Mouse (Mus musculus) hindbrain, embryonic 11.5 days (tissue): ENCODE results near the gene Tnfrsf22. TPM values are rescaled to one million over a fixed set of nuclear protein-coding genes. Genes with fewer than 3 reads are reported as not detected.

Experiments used
- ATAC-seq: fragments of 200-750 bp; cut with Nextera tagmentation; 2 replicates; pipeline ENCODE4 v1.8.0; 2017; ENCODE audit warnings: mild to moderate bottlenecking, moderate TSS enrichment, moderate library complexity; ENCODE audit not compliant: low FRiP score
- DNase-seq: peaks from one replicate; pipeline ENCODE4 v3.0.0-alpha.2; 2015; ENCODE audit warnings: low spot score
- H3K27ac ChIP-seq: fragments of 300-500 bp; sonication (generic); 2 replicates; pipeline ENCODE4 v1.5.1; 2014; ENCODE audit warnings: mild to moderate bottlenecking, low read depth, low read length
- H3K27me3 ChIP-seq: fragments of 300-500 bp; sonication (generic); 2 replicates; pipeline ENCODE4 v1.6.1; 2014; ENCODE audit warnings: mild to moderate bottlenecking, low read length, moderate library complexity, mixed read lengths; ENCODE audit not compliant: control insufficient read depth, insufficient read depth
- H3K36me3 ChIP-seq: fragments of 300-500 bp; sonication (generic); 2 replicates; pipeline ENCODE4 v1.6.1; 2014; ENCODE audit warnings: mild to moderate bottlenecking, low read length, moderate library complexity, mixed read lengths; ENCODE audit not compliant: control insufficient read depth, insufficient read depth
- H3K4me1 ChIP-seq: fragments of 300-500 bp; sonication (generic); replicated peaks from 2 replicates; pipeline ENCODE4 v1.6.1; 2014; ENCODE audit warnings: low read length, mixed read lengths; ENCODE audit not compliant: control insufficient read depth, insufficient read depth
- H3K4me2 ChIP-seq: fragments of 300-500 bp; sonication (generic); replicated peaks from 2 replicates; pipeline ENCODE4 v1.6.1; 2014; ENCODE audit warnings: mild to moderate bottlenecking, low read depth, low read length
- H3K4me3 ChIP-seq: fragments of 300-500 bp; sonication (generic); 2 replicates; pipeline ENCODE4 v1.5.1; 2014; ENCODE audit warnings: low read depth, low read length
- H3K9ac ChIP-seq: fragments of 300-500 bp; sonication (generic); 2 replicates; pipeline ENCODE4 v1.6.1; 2014; ENCODE audit warnings: low read depth, low read length
- H3K9me3 ChIP-seq: fragments of 300-500 bp; sonication (generic); 2 replicates; pipeline ENCODE4 v1.6.1; 2016; ENCODE audit warnings: low read length; ENCODE audit not compliant: control insufficient read depth
- WGBS: fragments of 180-500 bp; shearing (Covaris S2); extraction: QIAGEN DNeasy Blood & Tissue Kit; methylation state at CpG from one replicate; pipeline ENCODE4 v1.1.7; 2014; 5-methylcytosine and 5-hydroxymethylcytosine counted together
- polyA plus RNA-seq: library from polyadenylated mRNA; unstranded; fragments of >200 nt; fragmentation: Nextera tagmentation; extraction: Ambion mirVana; gene quantifications from 2 replicates; pipeline ENCODE4 v1.2.1, GENCODE M21; 2014

The Tnfrsf22 gene
- polyA plus RNA-seq, 1 experiment from 2014 or later: 9.2 TPM

DNA sequence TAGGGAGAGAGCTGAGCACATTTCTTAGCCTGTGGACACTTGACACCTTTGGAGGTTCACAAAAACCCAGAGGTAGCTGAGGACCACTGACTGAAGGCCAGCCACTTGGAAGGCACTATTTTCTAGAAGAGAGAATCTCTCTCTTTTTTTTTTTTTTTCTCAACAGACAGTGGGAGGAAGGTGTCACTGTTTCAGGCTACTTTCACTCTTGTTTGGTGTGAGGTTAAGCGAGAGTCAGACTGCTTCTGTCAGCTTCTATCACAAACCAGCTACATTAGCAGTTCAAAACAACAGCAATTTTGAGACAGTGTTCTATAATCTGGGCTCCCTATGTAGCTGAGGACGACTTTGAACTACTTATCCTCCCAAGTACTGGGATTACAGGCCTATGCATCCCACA, 23.3 kb downstream of the Tnfrsf22 start:
- Histone ChIP-seq H3K9ac (no peak overlapping the region), H3K27me3 (no peaks in the 10 kb centered on the region), H3K36me3 (no peaks in the 10 kb centered on the region), H3K4me1 (no peaks in the 10 kb centered on the region), H3K9me3 (no peaks in the 10 kb centered on the region), H3K27ac (no peak overlapping the region), H3K4me3 (no peak overlapping the region), H3K4me2 (no peak overlapping the region)
- WGBS: 77% methylated on average over 2 of the region's 2 CpGs
- ATAC-seq: no peak
- no peak for DNase-seq

DNA sequence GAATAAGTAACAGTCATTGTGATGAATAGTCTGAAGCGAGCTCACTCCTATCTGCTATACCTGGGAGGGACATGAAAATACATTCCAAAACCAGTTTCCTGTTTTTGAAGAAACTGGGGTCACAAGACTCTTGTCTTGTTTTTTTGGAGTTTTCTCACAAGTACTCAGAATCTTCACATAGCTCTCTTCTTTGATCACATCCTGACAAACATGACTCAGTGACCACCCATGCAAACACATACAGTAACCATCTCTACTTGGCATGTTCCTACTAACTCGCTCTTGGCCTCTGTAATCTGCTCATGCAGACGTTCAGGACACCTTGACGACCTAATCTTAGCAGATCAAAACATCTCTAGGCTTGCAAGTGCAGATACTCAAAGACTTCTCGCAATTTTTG, 24.3 kb downstream of the Tnfrsf22 start:
- Histone ChIP-seq H3K9ac (no peak overlapping the region), H3K9me3 (no peaks in the 10 kb centered on the region), H3K36me3 (no peaks in the 10 kb centered on the region), H3K4me1 (no peaks in the 10 kb centered on the region), H3K27ac (no peak overlapping the region), H3K4me2 (no peak overlapping the region), H3K27me3 (no peaks in the 10 kb centered on the region), H3K4me3 (no peak overlapping the region)
- WGBS: 85% methylated on average over 5 of the region's 5 CpGs
- ATAC-seq: no peak
- no peak for DNase-seq

DNA sequence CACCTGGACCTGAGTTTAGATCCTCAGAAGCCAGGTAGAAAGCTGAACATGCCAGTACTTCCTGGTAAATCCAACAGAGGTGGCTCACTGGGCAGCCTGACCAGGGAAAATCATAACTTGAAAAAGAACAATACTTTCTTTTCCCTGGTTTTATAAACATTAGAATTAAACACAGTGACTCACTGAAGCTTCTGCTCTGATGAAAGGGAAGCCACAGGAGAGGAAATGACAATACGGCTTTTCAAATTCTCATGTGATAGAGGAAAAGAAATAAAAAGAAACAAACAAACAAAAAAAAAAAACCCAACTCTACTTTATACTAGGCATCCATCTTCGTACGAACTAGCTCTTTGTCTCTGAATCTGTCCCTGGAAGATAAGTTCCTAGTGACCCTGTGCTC, 24.9 kb downstream of the Tnfrsf22 start:
- no peak overlapping the region for H3K9ac ChIP-seq
- H3K4me3 ChIP-seq: no peak overlapping the region
- no peaks in the 10 kb centered on the region for H3K4me1 ChIP-seq
- no peaks in the 10 kb centered on the region for H3K27me3 ChIP-seq
- ATAC-seq (no peak), DNase-seq (no peak)
- no peaks in the 10 kb centered on the region for H3K9me3 ChIP-seq
- 84% methylated on average over 3 of the region's 3 CpGs for WGBS
- H3K36me3 ChIP-seq: no peaks in the 10 kb centered on the region
- H3K27ac ChIP-seq: no peak overlapping the region
- no peak overlapping the region for H3K4me2 ChIP-seq

DNA sequence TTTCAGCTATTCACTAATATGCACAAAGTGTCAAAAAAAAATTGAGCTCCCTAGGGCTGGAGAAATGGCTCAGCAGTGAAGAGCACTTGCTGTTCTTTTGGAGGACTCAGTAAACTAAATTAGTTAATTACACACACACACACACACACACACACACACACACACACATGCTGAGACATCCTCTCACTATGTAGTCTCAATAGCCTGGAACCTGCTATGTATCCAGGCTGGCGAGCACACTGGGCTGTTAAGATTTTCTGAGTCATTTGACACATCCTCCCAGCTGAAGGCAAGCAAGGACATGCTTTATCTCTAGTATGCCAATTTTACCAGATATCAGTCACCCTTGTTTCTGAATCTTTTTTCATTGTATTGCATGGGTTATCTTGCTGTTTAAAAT, 28.5 kb downstream of the Tnfrsf22 start:
- Histone ChIP-seq H3K4me2 (no peak overlapping the region), H3K9ac (no peak overlapping the region), H3K27me3 (no peaks in the 10 kb centered on the region), H3K4me3 (no peak overlapping the region), H3K27ac (no peak overlapping the region), H3K9me3 (no peaks in the 10 kb centered on the region), H3K4me1 (no peaks in the 10 kb centered on the region), H3K36me3 (no peaks in the 10 kb centered on the region)
- ATAC-seq: no peak
- 86% methylated on average over 1 of the region's 1 CpGs for WGBS
- no peak for DNase-seq

DNA sequence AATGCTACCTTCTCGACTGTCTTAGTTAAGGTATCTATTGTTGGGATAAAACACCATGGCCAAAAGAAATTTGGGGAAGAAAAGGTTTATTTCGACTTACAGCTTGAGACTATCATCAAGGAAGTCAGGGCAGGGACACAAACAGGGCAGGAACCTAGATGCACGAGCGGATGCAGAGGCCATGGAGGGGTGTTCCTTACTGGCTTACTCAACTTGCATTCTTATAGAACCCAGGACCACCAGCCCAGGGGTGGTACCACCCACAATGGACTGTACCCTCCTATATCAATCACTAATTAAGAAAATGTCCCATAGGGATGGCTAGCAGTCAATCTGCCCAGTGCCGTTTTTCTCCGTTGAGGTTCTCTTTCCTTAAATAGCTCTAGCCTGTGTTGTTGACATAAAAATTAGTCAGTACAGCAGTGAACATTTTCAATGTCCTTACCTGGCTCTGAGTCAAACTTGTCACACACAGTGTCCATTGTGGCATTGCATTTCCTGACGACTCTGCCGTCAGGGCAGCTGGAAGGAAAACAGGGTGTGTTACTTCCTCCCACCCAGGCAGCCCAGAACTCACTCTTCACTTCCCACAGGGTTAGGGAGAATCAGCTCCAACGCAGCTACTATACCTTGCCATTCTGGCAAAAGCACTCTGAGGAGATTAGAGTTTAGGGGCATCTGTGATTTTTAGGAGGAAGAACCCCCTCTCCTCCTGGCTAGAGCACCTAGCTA, 34.9 kb downstream of the Tnfrsf22 start:
- no peak overlapping the region for H3K9ac ChIP-seq
- 71% methylated on average over 9 of the region's 9 CpGs for WGBS
- no peak overlapping the region for H3K27ac ChIP-seq
- no peak overlapping the region for H3K4me2 ChIP-seq
- no peaks in the 10 kb centered on the region for H3K9me3 ChIP-seq
- no peaks in the 10 kb centered on the region for H3K4me1 ChIP-seq
- DNase-seq (no peak), ATAC-seq (no peak)
- H3K36me3 ChIP-seq: no peaks in the 10 kb centered on the region
- no peaks in the 10 kb centered on the region for H3K27me3 ChIP-seq
- H3K4me3 ChIP-seq: no peak overlapping the region

DNA sequence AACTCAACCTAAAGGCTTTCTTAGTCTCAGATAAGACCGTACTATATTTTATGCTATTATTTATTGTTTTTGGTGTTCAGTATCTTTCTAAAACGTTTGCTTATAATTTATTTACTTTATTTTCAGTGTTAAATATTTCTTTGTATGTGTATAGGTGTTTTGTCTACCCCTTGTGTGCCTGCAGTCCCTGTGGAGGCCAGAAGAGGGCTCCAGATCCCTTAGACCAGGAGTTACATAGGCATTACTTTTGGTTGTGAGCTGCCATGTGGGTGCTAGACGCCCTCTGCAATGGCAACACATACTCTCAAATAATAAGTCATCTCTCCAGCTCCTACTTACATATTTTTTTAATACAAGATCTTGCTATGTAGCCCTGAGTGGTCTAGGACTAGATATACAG, 37.2 kb downstream of the Tnfrsf22 start:
- Histone ChIP-seq H3K27me3 (no peaks in the 10 kb centered on the region), H3K4me2 (no peak overlapping the region), H3K4me1 (no peaks in the 10 kb centered on the region), H3K36me3 (no peaks in the 10 kb centered on the region), H3K27ac (no peak overlapping the region), H3K9ac (no peak overlapping the region), H3K4me3 (no peak overlapping the region), H3K9me3 (no peaks in the 10 kb centered on the region)
- DNase-seq (no peak), ATAC-seq (no peak)
- 62% methylated on average over 3 of the region's 3 CpGs for WGBS

DNA sequence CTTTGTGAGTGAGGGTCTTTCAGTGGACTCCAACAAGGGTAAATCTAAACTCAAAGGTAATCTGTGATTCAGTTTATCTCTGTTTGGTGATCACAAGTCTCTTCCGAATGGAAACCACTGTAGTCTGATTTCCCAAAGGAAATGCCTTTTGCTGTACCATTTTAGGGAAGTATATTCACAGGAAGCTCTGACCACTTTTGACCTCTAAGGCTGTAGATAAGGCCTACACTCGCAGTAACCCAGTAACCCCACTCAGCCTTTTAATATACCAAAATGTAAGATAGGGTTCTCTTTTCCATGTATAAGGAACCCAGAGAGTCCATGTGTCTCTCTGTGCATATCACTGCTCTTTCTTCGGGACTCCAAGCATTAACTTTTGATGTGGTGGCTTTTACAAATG, 44.1 kb downstream of the Tnfrsf22 start:
- no peak overlapping the region for H3K9ac ChIP-seq
- no peaks in the 10 kb centered on the region for H3K4me1 ChIP-seq
- no peaks in the 10 kb centered on the region for H3K9me3 ChIP-seq
- DNase-seq (no peak), ATAC-seq (no peak)
- no peaks in the 10 kb centered on the region for H3K36me3 ChIP-seq
- no peaks in the 10 kb centered on the region for H3K27me3 ChIP-seq
- H3K4me3 ChIP-seq: no peak overlapping the region
- WGBS: 86% methylated on average over 3 of the region's 3 CpGs
- no peak overlapping the region for H3K27ac ChIP-seq
- H3K4me2 ChIP-seq: no peak overlapping the region

DNA sequence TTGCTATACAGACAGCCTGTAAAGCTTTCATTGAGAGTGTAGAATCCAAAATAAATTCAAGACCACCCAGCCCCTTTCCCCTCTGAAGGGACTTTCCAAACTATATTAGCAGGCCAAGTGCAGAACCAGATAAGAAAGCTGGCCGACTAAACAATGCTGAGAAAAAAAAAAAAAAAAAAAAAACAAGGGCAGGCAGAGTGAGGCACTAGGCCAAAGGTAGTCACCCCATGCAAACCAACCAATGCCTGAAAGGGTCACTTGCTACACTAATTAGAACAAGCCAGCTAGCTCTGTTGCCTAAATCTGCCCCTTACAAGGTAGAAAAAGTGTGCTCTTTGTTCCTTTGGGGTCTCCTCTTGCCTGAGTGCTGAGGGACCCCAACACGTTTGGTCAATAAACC, 44.6 kb downstream of the Tnfrsf22 start:
- H3K4me2 ChIP-seq: no peak overlapping the region
- WGBS: 87% methylated on average over 2 of the region's 2 CpGs
- no peak for DNase-seq
- no peak overlapping the region for H3K4me3 ChIP-seq
- no peaks in the 10 kb centered on the region for H3K9me3 ChIP-seq
- no peaks in the 10 kb centered on the region for H3K36me3 ChIP-seq
- H3K9ac ChIP-seq: no peak overlapping the region
- H3K27me3 ChIP-seq: no peaks in the 10 kb centered on the region
- no peak overlapping the region for H3K27ac ChIP-seq
- H3K4me1 ChIP-seq: no peaks in the 10 kb centered on the region
- no peak for ATAC-seq

DNA sequence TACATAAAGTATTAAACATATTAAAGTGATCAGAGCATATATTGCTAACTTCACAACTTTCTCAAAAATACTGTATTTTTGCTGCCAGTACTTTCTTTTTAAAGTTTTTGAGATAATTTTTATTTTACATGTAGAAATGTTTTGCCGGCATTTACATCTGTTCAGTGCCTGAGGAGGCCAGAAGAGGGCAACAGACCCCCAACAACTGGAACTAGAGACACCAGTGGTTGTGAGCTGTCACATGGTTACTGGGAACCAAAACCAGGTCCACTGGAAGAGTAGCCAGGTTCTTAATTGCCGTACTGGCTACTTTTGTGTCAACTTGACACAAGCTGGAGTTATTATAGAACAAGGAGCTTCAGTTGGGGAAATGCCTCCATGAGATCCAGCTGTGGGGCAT, 47.8 kb downstream of the Tnfrsf22 start:
- WGBS: 72% methylated on average over 2 of the region's 2 CpGs
- Histone ChIP-seq H3K27me3 (no peaks in the 10 kb centered on the region), H3K27ac (no peak overlapping the region), H3K4me1 (0 out of 2 replicates have a peak, but pooled peaks cover 3% of the 10 kb centered on the region), H3K9ac (no peak overlapping the region), H3K4me2 (no peak overlapping the region), H3K4me3 (no peak overlapping the region), H3K36me3 (no peaks in the 10 kb centered on the region), H3K9me3 (no peaks in the 10 kb centered on the region)
- ATAC-seq: no peak
- DNase-seq: no peak
